8 mouse cellular contexts compared by ENCODE assay signal in the genomic region with DNA sequence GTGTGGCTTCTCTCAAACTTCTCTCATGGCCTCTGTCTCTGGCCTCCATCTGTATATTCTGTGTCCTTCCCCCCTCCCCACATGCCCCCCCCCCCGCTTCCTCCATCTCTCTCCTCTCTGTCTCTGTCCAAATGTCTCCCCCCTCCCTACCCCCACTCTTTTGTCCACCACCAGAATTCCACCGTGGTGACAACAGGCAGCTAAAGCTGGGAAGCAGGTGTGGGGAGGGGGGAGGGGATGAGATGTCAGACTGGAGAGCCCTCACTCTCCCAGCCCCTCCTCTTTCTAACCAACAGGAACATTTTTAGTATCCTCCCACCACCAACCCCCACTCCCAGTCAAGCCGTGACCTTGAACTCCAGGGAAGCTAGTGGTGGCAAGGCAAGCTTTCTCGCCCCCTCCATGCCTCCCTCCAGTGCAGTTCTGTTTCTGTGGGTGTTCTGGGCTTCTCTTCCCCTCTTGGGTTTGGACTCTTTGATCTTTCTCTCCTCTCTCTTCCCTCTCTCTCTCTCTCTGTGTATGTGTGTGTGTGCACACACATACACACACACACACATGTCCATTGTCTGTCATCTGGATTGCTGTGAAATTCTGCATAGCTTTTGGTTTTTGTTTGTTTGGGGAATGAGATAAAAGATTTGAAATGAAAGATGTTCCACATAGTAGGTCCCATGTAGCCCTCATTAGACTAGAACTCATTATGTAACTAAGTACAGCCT. TPM values are rescaled to one million over a fixed set of nuclear protein-coding genes. Genes with fewer than 3 reads are reported as not detected.
DNase-seq lines count a peak whose midpoint lies in the region; ATAC-seq and TF ChIP-seq lines count a peak whose summit lies in the region.

Tnnt1 (minus strand) TSS at position 51 of the 719 bp plus-strand sequence.

- WGBS in lung, embryonic 14.5 days, result 18% methylated on average over 4 of the region's 4 CpGs
- 17% methylated on average over 3 of the region's 4 CpGs for WGBS in embryonic facial prominence, embryonic 11.5 days
- 8% methylated on average over 4 of the region's 4 CpGs for WGBS in heart, embryonic 14.5 days
- WGBS in neural tube, embryonic 13.5 days, result 12% methylated on average over 4 of the region's 4 CpGs
- WGBS in thymus, adult 2 months, result 52% methylated on average over 4 of the region's 4 CpGs

- no peaks in the 10 kb centered on the region for H3K9me3 ChIP-seq in lung, embryonic 14.5 days (ENCODE audit: low read depth, low read length)
- H3K9me3 ChIP-seq in embryonic facial prominence, embryonic 11.5 days (replicated peaks; ENCODE audit: control insufficient read depth, low read length), result no peaks in the 10 kb centered on the region
- no peaks in the 10 kb centered on the region for H3K9me3 ChIP-seq in heart, embryonic 14.5 days (ENCODE audit: control insufficient read depth, low read length)
- no peaks in the 10 kb centered on the region for H3K9me3 ChIP-seq in neural tube, embryonic 13.5 days

- TF ChIP-seq CTCF in lung, embryonic 14.5 days (IDR thresholded peaks at IDR 0.05; ENCODE audit: low read depth), result no peak
- no peak for TF ChIP-seq CTCF in thymus, adult 2 months (IDR thresholded peaks at IDR 0.05; ENCODE audit: borderline replicate concordance, control insufficient read depth, extremely low read depth, insufficient read depth, low read length, poor library complexity)

- no peaks in the 10 kb centered on the region for H3K36me3 ChIP-seq in lung, embryonic 14.5 days (ENCODE audit: insufficient read depth)
- H3K36me3 ChIP-seq in embryonic facial prominence, embryonic 11.5 days (replicated peaks; ENCODE audit: control insufficient read depth, insufficient read depth, low read depth, low read length), result no peaks in the 10 kb centered on the region
- peaks cover 33% of the 10 kb centered on the region for H3K36me3 ChIP-seq in heart, embryonic 14.5 days (ENCODE audit: control insufficient read depth, insufficient read depth, low read length)
- H3K36me3 ChIP-seq in neural tube, embryonic 13.5 days, result no peaks in the 10 kb centered on the region
- no peaks in the 10 kb centered on the region for H3K36me3 ChIP-seq in thymus, adult 2 months (ENCODE audit: control insufficient read depth, insufficient read depth, low read length)

- TF ChIP-seq POLR2A in thymus, adult 2 months (IDR thresholded peaks at IDR 0.05; ENCODE audit: control insufficient read depth, extremely low read depth, insufficient read depth, low read length, poor library complexity), result no peak

- 0 out of 2 replicates have a peak, but pooled peaks cover 3% of the 10 kb centered on the region for H3K4me1 ChIP-seq in lung, embryonic 14.5 days (ENCODE audit: insufficient read depth)
- no peaks in the 10 kb centered on the region for H3K4me1 ChIP-seq in embryonic facial prominence, embryonic 11.5 days (ENCODE audit: control insufficient read depth, insufficient read depth, low read length)
- peaks cover 52 to 68% of the 10 kb centered on the region in 2 experiments for H3K4me1 ChIP-seq in heart, embryonic 14.5 days (ENCODE audit: control insufficient read depth in 2 of 2, insufficient read depth in 2 of 2, low read length in 2 of 2)
- H3K4me1 ChIP-seq in neural tube, embryonic 13.5 days (replicated peaks), result peaks cover 17% of the 10 kb centered on the region
- H3K4me1 ChIP-seq in thymus, adult 2 months (replicated peaks; ENCODE audit: control insufficient read depth, insufficient read depth, low read length), result peaks cover 16% of the 10 kb centered on the region

- H3K27ac ChIP-seq in lung, embryonic 14.5 days (ENCODE audit: low read depth), result 0 out of 2 replicates have a peak within 1 kb of the TSS, but pooled peaks have one; percentile 9
- H3K27ac ChIP-seq in embryonic facial prominence, embryonic 11.5 days (replicated peaks; ENCODE audit: low read depth, low read length), result no peak within 1 kb of the TSS
- H3K27ac ChIP-seq in heart, embryonic 14.5 days (replicated peaks in 1 of 2; ENCODE audit: control insufficient read depth in 1 of 2, insufficient read depth in 1 of 2, low read depth in 2 of 2, low read length in 2 of 2), result peak within 1 kb of the TSS; percentile 96 to 98
- no peak within 1 kb of the TSS for H3K27ac ChIP-seq in neural tube, embryonic 13.5 days (replicated peaks)
- no peak within 1 kb of the TSS for H3K27ac ChIP-seq in thymus, adult 2 months (ENCODE audit: control insufficient read depth, insufficient read depth, low read length)

- no peak within 1 kb of the TSS for H3K4me2 ChIP-seq in lung, embryonic 14.5 days
- no peak within 1 kb of the TSS for H3K4me2 ChIP-seq in embryonic facial prominence, embryonic 11.5 days (ENCODE audit: low read depth, low read length)
- peak within 1 kb of the TSS; percentile 55 for H3K4me2 ChIP-seq in heart, embryonic 14.5 days (ENCODE audit: low read length)
- no peak within 1 kb of the TSS for H3K4me2 ChIP-seq in neural tube, embryonic 13.5 days

- no peak within 1 kb of the TSS for H3K4me3 ChIP-seq in lung, embryonic 14.5 days (ENCODE audit: low read depth, low read length)
- no peak within 1 kb of the TSS for H3K4me3 ChIP-seq in embryonic facial prominence, embryonic 11.5 days (ENCODE audit: low read depth, low read length)
- peak within 1 kb of the TSS; percentile 21 to 34 for H3K4me3 ChIP-seq in heart, embryonic 14.5 days (ENCODE audit: control insufficient read depth in 1 of 2, insufficient read depth in 1 of 2, low read depth in 1 of 2, low read length in 2 of 2)
- H3K4me3 ChIP-seq in neural tube, embryonic 13.5 days, result no peak within 1 kb of the TSS
- no peak within 1 kb of the TSS for H3K4me3 ChIP-seq in thymus, adult 2 months (ENCODE audit: control insufficient read depth, insufficient read depth, low read length)

- H3K9ac ChIP-seq in lung, embryonic 14.5 days, result no peak within 1 kb of the TSS
- peak within 1 kb of the TSS; percentile 1; the same call in 1 of the 2 replicates for H3K9ac ChIP-seq in embryonic facial prominence, embryonic 11.5 days (replicated peaks; ENCODE audit: low read length)
- peak within 1 kb of the TSS; percentile 72 for H3K9ac ChIP-seq in heart, embryonic 14.5 days (ENCODE audit: low read length)
- H3K9ac ChIP-seq in neural tube, embryonic 13.5 days, result no peak within 1 kb of the TSS

- no peak for DNase-seq in lung, embryonic 14.5 days
- DNase-seq in lung, postnatal 25 days (ENCODE audit: low spot score), result no peak
- peak; percentile 51 for DNase-seq in embryonic facial prominence, embryonic 11.5 days (ENCODE audit: low spot score)
- no peak for DNase-seq in thymus, adult 2 months
- DNase-seq in layer of hippocampus, adult 11-12 months (ENCODE audit: low spot score), result no peak
- no peak for DNase-seq in kidney, postnatal 36 days

- H3K27me3 ChIP-seq in lung, embryonic 14.5 days (ENCODE audit: insufficient read depth, low read length), result no peaks in the 10 kb centered on the region
- H3K27me3 ChIP-seq in embryonic facial prominence, embryonic 11.5 days (ENCODE audit: control insufficient read depth, insufficient read depth, low read length), result 0 out of 2 replicates have a peak, but pooled peaks cover under 1% of the 10 kb centered on the region
- H3K27me3 ChIP-seq in heart, embryonic 14.5 days (ENCODE audit: control insufficient read depth, insufficient read depth, low read length), result no peaks in the 10 kb centered on the region
- H3K27me3 ChIP-seq in neural tube, embryonic 13.5 days, result peaks cover 11% of the 10 kb centered on the region
- H3K27me3 ChIP-seq in thymus, adult 2 months (ENCODE audit: control insufficient read depth, insufficient read depth, low read length), result no peaks in the 10 kb centered on the region

- no peak for ATAC-seq in lung, embryonic 14.5 days (ENCODE audit: insufficient read depth)
- peak; percentile 36; the same call in 1 of the 2 replicates for ATAC-seq in embryonic facial prominence, embryonic 11.5 days (replicated peaks; ENCODE audit: insufficient number of reproducible peaks, low FRiP score, low TSS enrichment, low read depth)
- peak; percentile 66 for ATAC-seq in heart, embryonic 14.5 days (ENCODE audit: insufficient number of reproducible peaks, insufficient read depth, low FRiP score, low read depth)
- no peak for ATAC-seq in neural tube, embryonic 13.5 days (ENCODE audit: low read depth)

RNA-seq across cellular contexts. Expression of gene Tnnt1, which starts in this region (rescaled TPM):
- polyA plus RNA-seq in lung, embryonic 14.5 days (2014; fragmentation: Nextera tagmentation; extraction: Ambion mirVana), result 6.3 and 15.4 TPM in 2 replicates
- polyA plus RNA-seq in embryonic facial prominence, embryonic 11.5 days (2014; fragmentation: Nextera tagmentation; extraction: Ambion mirVana), result 44.9 and 61.5 TPM in 2 replicates
- 479 and 551 TPM in 2 replicates for polyA plus RNA-seq in heart, embryonic 14.5 days (2014; fragmentation: Nextera tagmentation; extraction: Ambion mirVana)
- polyA plus RNA-seq in neural tube, embryonic 13.5 days (2015; fragmentation: Nextera tagmentation; extraction: Ambion mirVana), result 12.7 and 42.9 TPM in 2 replicates
- polyA plus RNA-seq in thymus, adult 2 months (2012; rRNA removed), result 1.8 TPM in 2 replicates

Comparison
In these comparisons a context has a peak if more than half of its experiments do, and no peak if none do; other contexts are left out.
1. ATAC-seq: peak in embryonic facial prominence, embryonic 11.5 days (single experiment) and heart, embryonic 14.5 days (single experiment); none in lung, embryonic 14.5 days (single experiment) and neural tube, embryonic 13.5 days (single experiment).
2. H3K27ac ChIP-seq: peak in lung, embryonic 14.5 days (single experiment) and heart, embryonic 14.5 days (2 of 2); none in embryonic facial prominence, embryonic 11.5 days (single experiment), neural tube, embryonic 13.5 days (single experiment) and thymus, adult 2 months (single experiment).
3. H3K4me3 ChIP-seq: peak in heart, embryonic 14.5 days (2 of 2); none in lung, embryonic 14.5 days (single experiment), embryonic facial prominence, embryonic 11.5 days (single experiment), neural tube, embryonic 13.5 days (single experiment) and thymus, adult 2 months (single experiment).
4. H3K9ac ChIP-seq: peak in embryonic facial prominence, embryonic 11.5 days (single experiment) and heart, embryonic 14.5 days (single experiment); none in lung, embryonic 14.5 days (single experiment) and neural tube, embryonic 13.5 days (single experiment).